Mouse (Mus musculus) urinary bladder, postnatal 4 days (tissue): ENCODE results near the gene Ihh.

Experiments used
- DNase-seq, 2 experiments: peaks; one replicate each; pipeline ENCODE4 v3.0.0; 2021 to 2022; ENCODE audit warnings: low spot score in 2 of 2

The Ihh gene

DNA sequence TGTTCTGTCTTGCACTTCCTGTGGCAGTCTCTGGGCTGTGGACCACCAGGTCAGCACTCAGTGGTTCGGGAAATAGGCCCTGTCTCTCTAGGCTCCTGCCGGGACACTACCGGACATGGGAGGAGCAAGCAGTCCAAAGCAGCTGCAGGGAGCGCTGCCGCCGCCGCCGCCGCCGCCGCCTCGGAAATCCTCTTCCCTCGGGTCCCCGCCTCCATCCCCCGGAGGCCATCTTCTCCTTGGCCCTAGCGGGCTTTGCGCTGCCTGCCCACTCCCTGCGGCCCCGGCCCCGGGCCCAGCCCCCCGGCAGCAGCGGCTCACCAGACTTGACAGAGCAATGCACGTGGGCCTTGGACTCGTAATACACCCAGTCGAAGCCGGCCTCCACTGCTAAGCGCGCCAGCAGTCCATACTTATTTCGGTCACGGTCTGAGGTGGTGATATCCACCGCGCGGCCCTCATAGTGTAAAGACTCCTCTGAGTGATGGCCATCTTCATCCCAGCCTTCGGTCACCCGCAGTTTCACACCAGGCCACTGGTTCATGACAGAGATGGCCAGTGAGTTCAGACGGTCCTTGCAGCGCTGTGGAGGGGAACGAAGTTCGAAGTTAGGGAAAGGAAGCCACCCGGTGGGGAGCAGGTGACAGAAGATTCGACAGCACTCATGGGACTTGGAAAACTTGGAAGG, 3.3 kb downstream of the Ihh start:
- DNase-seq, result no peak

DNA sequence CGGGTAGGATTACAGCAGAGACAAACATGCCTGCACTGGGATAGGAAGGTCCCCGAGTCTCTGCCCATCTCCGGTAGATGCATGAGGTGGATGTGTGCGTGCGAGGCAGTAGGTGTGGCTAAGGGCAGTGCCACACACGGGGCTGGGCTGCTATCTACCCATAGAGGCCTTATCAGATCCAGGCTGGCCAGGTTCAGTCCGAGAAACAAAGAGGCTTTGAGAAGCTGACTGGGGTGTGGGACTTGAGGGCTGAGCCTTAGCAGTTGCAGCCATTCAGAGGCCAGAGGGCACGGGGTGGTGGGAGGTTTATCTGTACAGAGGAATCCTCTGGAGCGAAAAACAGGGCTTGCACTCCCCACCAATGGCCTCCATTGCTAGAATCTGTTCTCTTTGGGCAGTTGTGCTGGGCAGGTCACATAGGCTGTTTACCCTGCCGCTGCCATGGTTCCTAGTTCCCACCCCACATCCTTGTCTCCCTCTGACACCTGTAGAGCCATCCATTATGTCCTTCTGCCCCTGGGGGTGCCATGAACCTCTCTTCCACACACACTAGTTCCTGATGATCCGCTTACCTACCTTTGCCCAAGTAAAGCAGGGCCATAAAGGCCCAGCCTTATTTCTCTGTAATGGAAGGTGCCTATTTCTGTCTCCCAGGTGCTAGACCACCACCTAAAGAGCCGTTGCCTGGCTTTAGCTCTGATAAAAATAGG, 9.7 kb downstream of the Ihh start:
- DNase-seq, result no peak

DNA sequence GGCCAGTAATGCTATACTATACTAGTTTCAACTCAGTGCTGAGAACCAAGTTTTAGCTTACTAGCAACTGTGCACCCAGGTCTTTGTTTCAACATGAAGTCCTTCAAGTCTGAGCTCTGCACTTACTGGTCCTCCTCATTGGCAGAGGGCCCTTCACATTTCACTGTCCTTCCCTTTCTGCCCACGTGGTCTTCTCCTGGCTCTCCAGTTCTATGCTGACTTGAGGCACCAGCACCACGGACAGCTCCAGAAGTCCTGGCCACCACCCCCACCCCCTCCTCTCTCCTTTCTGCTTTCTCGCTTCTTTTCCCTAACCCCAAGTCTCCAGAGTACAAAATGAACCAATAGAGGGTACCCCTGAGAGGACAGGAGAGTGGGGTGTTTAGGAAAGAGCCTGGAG, 11.7 kb downstream of the Ihh start:
- DNase-seq, result no peak

DNA sequence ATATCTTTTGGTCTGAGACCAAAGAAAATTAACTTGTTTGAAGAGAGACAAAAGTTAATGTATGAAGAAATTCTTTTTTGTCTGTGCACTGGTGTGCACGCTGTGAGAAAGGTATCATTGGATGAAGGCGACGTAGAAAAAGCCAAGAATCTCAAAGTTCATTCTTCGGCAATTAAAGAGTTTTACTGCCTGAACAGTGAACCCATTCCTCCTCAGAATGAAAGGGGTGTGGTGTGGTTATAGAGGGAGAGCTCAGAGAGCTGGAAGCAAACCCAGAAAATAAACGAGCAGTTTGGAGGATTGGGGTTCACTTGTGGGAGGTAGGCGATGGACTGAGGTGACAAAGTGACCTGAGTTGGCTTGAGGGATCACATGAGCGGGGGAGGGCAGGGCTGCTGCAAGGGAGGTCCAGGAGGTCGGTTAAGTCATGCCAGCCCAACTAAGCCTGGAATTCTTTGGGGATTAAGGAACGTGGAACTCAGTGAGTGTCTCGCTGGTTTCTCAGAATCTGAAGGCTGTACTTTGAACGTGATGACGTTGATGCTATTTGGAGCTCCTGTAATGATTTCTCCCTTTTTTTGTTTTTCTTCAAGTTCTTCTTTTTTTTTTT, 15.1 kb downstream of the Ihh start:
- no peak for DNase-seq

DNA sequence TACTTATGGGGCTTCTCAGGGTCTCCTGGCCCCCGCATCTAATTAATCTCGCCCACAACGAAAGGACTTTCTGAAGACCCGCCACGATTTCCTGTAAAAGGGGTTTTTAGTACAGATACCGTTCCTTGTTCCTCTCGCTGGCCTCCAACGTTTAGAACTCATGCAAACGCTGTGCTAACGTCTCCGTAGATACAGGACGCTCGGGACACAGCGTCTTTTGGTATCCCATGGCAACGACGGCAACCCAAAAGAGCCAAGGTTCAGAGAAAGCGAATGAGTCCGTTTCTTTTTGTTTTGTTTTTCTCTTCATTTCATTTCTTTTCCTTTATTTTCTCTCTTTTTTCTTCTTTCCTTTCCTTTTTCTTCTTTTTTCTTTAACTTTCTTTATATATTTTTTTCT, 16.1 kb downstream of the Ihh start, which contains the start of gene Cfap65:
Cfap65 (minus strand) TSS at position 198 of the 400 bp plus-strand sequence.
- DNase-seq, result no peak

DNA sequence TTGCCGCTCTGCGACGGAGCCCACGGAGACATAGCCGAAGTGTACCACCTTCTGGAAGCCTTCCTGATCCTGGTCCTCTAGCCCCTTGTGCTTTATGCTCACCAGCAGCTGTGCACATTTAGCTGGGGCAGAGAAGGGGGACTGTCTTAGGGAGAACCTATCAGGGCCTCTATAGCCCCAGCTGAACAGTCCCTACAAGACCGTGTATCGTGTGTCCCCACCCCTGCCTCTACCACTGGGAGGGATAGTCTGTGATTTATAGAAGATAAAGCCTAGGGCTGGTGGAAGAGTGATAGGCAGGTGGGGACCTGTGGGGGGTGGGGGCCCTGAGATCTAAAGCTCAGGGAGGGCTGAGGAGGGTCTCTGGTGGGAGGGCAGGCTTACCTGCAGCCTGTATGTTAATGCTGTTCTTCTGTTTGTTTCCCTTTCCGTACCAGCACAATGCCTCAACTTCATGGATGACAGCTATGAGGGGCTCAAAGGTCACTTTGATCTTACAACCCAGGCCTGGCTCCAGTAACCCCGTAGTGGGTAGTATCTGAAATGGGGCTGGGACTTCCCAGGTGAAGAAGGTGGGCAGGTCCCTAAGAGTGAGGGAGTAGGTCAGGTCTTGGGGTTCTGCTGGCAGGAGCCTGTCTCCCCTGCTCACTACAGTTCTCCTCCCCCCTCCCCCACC, 23.7 kb downstream of the Ihh start:
- no peak for DNase-seq

DNA sequence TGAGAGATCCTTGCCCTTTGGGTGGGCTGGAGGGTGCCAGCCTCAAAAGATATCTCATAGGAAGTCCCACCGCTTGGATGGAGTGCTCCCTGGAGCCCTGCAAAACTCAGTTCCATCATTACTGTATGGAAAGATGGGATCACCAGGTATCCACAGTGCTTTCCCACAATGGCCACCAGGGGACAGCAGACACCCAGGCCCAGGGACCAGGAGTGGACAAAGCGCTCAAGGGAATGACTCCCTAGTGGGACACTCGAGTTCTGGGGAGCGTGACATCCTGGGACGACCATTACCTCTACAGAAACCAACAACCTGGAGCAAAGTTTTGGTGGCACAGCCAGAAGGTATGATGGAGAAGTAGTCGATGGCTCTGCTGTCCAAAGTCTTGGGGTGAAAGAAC, 24.8 kb downstream of the Ihh start:
- DNase-seq, result no peak

DNA sequence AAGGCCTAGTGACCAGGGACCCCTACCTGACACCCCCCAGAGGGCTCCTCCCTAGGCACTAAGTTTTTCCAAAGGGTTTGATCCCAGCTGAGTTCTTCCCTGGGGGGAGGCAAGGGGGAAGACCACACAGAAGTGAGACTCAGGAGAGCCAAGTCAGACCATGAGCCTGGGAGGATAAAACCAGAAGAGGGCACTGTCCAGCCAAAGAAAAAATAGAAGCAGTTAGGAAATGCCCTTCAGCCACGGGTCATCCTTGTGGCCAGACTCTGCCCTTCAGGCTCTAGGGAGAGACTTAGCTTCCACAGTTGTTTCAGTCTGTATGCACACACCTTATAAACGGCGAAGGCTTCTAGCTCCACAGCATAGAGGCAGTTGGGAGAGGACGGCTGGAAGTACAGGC, 27.0 kb downstream of the Ihh start:
- no peak for DNase-seq

DNA sequence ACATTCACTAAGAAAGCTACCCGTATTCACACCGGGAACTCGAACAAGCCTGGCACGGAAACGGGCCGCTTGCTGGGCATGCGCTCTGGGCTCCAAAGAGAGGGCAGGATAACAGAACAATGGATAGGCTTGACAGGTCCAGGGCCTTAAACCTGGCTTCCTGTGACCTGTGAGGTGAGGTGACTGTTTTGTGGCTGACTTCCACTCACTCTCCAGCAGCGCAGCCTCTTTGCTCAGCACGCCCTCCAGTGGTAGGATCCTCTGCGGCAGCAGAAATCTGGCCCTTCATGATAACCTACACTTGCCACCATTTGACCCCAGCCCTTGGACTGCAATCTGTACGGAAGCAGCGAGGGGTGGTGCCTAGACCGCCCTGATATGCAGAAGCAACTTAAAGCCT, 35.8 kb downstream of the Ihh start:
- DNase-seq, result no peak

DNA sequence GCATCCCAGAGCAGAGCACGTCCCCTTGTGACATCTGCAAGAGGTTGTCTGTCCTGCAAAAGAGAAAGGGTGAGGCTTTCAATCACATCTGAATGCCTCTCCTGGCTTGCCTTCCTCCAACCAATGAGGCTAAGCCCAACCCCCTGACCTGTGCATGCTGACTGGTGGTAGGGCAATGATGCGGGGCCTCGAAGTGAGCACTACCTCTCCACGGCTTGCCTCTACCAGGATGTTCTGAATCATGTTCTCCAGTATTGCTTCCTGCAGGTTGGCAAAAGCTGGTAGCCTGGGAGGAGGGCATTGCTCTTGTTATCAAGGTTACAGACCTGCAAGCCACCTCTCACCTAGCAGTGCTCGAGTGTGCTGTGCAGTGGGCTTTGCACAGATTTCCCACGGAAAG, 49.3 kb downstream of the Ihh start:
- DNase-seq, result no peak

DNA sequence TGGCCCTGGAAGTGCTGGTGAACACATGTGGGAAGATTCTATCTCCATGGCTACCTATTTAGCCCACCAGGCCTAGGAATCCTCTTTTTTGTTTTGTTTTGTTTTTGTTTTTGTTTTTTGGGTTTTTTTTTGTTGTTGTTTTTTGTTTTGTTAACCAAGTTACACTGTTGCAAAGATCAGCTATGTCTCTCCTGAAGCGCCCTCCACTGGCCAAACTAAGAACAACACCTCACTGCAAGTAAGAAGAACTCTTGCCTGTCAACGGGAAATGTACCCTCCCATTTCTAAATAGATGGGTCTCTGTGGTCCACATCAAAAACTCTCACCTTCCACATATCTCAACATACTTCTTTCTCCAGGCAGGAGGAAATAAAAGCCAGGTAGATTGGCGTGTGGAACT, 49.8 kb downstream of the Ihh start:
- no peak for DNase-seq

DNA sequence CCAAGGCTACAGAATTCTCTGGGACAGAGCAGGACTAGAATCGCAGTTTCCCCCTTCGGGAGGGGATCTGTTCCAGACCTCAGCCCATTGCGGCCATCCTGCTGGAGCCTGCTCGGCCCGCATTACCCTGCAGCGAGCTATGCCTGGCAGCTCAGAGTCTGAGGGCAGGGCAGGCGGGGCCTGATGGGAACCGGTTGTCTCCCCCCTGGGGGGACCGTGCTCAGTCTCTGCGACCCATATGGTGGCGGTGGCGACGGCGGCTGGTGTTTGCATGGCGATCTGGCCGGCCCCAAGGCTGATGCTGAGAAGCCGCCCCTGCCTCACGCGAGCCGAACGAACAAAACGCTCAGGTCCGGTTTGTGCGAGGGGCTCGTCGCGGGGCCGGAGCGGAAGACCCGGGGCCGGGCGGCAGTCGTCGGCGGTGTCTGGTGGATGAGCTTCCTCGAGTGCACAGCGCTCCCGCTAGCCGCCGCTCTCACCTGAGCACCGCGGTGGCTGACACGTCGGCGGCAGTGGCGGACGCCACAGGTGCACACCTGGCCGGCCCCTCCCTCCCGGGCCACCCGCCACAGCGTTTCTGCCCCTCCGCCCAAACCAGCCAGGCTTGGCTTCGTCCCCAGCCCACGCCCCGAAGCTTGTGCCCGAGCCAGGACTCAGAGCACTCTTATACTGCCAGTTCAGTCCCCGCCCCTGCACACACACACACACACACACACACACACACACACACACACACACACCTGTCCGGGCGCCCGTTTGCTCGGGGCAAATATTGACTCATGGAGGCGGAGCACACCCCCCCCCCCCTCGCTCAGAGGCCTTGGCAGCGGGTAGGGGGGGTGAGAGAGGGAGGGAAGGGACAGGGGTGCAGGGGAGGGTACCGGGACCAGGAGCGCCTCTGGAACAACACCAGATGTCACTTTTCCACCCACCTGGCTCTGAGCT, 50.9 kb downstream of the Ihh start:
- DNase-seq, result no peak

DNA sequence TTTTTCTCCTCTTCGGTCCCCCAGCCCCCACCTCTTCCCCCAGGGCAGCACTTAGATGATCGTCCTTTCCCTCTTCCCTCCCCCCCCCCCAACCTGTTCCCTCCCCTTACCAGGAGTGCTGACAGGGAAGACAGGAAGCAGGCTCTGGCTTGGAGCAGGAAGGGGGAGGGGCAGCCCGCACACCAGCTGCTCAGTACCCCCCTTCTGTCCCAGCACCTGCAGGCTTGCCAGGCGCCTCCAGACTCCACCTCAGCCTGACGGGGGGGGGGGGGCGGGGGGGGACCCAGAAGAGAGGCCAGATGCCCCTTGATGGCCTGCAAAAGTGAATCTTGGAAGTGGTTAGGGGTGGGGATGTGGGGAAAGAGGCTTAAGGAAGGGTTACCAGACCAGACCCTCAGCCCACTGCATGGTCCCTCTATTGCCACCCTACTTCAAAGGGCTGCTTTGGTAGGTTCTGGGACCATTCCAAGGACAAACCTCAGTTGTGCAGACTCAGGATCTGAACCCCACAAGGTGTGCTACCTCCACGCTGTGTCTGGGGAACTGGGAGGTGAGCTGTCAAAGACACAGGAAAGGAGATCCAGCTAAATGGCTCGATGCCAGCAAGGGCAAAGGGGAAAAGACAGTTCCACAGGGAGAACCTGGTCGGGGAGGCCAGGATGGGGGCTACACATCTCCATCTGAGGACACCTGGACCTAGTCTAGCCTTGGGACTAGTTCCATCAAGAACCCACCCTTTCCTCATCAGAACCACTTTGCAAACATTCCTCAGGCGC, 52.6 kb downstream of the Ihh start:
- no peak for DNase-seq

DNA sequence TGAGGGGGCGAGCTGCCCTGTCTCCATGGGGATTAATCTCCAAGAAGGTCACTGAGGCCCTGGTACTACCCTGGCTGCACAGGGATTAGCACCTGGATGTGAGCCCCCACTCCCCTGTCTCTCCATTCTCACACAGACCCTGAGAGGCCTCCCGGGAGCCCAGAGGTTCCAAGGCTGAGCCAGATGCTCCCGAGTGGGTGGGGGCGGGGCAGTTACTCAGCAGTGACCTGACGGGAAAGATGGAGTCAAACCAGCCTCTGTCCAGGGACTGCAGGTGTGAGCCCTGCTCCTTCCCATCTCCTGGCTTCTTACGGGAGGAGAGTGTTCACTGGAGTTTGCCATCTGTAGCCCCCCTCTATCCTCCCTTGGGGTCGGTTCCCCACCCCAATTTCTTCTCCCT, 53.5 kb downstream of the Ihh start:
- no peak for DNase-seq
